Mouse (Mus musculus) heart, postnatal 10 days (tissue): ENCODE results near the gene Zcchc14. TPM values are rescaled to one million over a fixed set of nuclear protein-coding genes. Genes with fewer than 3 reads are reported as not detected.
"Not testable (repeated sequence)": the region's sequence is repeated elsewhere in the genome, so short reads cannot be mapped to it uniquely, and the experiment has no call there.

Experiments
- DNase-seq, 2 experiments: peaks; one replicate each; pipeline ENCODE4 v3.0.0; 2021
- intact Hi-C: fragments of 180-260 bp; cut with DNase I; formaldehyde crosslinking; loops from one replicate; pipeline ENCODE4 v1.15.1; 2025
- total RNA-seq, 2 experiments: library from RNA; stranded (reverse); gene quantifications; 2 replicates each; pipeline ENCODE4 v1.2.3; 2021

The Zcchc14 gene
- total RNA-seq, 2 experiments from 2014 or later, result 40.5 to 43.3 TPM

DNA sequence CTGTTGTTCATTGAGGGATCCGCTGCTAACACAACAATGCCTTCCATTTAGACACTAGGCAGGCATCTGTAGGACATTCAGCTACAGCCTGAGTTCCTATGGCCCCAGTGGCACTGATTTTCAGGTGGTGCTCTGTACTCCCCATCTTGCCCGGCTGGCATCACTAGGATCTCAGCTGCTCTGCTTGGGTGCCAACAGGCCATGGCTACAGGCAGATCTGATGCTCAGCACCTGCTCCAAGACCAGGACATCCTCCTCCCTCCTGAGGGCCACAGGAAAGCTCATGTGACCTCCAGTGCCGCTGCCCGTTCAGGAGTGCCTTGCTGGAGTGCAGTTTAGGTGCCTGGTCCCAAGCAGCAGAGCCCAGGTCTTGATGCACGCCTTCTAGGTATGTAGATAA, 20.3 kb downstream of the Zcchc14 start:
- intact Hi-C loops, result no loop called here
- no peak for DNase-seq

DNA sequence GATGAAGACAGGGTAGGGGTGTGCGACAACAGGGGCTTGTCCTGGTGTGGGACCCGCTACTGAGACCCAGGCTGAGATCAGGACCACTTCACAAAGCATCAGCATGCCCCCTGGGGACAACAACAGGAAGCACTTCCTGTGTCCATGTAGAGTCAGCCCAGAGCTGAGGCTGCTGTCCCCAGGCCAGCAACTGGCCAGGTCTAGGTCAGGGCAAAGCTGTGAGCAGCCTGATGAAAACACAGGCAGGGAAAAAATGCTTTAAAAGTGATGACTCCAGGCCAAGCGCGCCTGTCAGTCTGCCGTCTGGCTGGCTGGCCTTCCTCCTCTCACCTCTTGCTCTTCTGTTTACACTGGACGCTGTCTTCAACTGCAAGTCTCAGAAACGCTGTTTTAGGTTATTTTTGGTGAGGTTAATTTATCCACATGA, 21.0 kb downstream of the Zcchc14 start:
- intact Hi-C loops, result no loop called here
- DNase-seq, result peak; percentile 54 to 64

DNA sequence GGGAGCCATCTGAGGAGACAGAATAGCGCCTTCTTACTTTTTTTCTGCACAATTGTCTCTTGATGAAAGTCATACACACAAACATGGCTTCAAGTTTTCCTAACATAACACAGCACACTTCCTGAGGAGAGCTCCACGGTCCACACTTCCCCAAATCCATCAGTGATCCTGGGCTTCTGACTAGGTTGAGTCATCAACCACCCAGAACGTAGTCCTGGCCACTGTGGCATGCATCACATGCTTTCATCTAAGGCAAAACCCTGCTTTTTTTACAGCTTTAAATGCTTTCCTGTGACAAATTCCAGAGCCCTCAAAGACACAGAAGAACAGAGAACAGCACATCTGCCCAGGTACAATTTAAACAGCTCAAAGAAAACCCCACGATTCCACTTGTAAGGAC, 24.0 kb downstream of the Zcchc14 start:
- DNase-seq, result no peak
- intact Hi-C loops, result no loop called here

DNA sequence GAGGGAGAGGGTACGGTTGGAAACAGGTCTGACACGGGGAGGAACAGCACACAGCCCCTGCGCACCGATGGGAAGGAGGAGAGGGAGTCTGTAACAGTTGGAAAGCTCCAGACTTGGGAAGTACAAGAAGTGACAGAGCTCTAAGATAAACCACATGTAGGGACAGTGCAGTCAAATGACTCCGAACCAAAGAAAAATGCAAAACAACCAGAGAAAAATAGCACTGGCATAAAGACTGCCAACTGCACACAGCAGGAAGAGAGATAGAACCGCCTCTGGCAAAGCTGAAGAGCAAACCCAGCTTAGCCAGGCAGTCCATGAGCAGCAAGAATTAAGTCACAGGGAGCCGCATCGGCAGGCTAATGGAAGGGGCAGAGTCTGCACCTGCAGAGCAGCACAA, 29.7 kb downstream of the Zcchc14 start:
- intact Hi-C loops, result no loop called here
- no peak for DNase-seq

DNA sequence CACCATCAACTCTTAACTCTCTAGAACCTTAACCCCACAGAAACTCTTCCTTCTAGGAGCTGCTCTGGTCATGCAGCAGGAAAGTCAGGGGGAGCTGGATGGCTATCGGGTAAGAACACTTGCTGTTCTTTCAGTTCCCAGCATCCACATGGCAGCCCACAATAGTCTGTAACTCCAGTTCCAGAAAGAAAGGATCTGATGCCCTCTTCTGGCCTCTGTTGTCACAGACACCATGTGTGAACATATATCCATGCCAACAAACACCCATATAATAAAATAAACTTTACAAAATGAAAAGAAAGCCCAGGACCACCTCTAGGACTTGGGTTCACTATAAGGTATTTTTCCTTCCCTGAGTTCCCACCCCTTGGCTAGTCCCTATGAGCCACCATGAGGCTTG, 30.8 kb downstream of the Zcchc14 start:
- no peak for DNase-seq
- intact Hi-C loops, result no loop called here

DNA sequence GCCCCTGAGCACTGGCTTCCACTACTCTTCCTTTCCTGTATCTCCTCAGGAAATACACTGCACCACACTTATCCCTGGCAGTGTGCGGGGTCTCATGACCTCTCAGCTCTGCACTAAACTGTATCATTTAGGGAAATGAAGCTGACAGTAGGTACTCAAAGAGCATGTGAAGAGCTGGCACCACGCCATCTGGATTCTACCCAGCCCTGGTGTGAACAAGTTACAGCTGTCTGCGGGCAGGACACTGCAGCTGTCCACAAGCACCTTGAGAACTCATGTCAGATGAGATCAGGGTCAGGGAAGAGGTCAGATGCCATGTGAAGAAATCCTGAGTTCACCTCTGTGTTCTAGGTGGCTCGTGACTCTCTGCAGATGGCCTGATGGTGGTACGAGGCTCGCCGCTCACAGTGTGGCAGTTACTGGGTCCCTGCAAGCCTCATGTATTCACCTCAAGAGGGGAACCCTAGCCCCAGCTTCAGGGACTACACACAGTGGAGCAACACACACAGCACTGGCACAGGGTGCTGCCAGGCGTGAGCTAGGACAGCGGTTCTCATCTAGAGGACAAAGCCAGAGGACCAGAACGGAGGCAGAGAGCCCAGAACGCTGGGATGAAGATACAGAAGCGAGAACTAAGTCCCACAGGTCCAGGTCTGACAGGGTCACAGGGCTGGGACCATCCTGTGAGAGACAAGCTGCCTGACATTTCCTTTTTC, 31.7 kb downstream of the Zcchc14 start:
- intact Hi-C loops, result no loop called here
- peak; percentile 53 to 63 for DNase-seq

DNA sequence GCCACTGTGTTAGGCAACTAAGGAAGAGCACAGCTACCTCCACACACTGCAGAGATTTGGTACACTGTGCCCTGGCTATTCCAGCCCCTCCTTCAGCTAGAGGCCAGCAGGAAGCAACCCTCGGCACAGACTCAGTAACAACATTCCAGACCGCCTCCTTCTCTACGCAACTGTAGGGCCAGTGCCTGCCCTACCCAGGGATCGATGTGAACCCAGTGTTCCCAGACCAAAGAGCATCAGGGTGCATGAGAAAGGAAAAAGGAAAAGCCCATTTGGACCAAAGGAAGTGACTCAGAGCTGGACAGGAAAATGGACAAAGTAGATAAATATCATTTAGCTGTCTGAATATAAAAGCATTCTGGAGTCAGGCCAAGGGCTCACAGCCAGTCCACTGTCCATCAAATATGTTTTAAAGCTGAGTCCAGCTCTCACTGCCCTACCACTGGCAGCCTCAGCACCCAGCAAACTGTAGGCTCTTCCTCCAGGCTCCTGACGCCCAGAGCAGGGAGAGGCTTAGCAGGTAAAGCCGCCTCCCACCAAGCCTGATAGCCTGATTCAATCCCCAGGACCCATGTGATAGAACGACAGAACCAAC, 33.2 kb downstream of the Zcchc14 start:
- intact Hi-C loops, result no loop called here
- DNase-seq, result peak; percentile 75 to 82

DNA sequence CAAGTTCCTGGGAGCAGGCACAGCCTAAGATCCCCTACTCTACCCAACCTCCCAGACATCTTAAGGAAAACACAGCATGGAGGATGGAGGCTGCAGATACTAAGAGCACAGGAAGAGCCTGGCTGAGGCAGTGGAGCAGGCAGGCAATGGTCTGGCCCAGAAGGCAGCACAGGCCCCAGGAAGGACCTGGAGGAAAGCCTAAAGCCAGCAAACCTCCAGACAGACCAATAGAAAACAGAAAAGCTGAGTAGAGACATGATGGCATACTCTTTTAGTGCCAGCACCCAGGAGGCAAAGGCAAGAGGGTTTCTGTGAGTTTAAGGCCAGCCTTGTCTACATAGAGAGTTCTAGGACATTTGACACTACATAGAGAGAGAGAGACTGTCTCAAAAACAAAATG, 39.3 kb downstream of the Zcchc14 start:
- intact Hi-C loops, result no loop called here
- no peak for DNase-seq

DNA sequence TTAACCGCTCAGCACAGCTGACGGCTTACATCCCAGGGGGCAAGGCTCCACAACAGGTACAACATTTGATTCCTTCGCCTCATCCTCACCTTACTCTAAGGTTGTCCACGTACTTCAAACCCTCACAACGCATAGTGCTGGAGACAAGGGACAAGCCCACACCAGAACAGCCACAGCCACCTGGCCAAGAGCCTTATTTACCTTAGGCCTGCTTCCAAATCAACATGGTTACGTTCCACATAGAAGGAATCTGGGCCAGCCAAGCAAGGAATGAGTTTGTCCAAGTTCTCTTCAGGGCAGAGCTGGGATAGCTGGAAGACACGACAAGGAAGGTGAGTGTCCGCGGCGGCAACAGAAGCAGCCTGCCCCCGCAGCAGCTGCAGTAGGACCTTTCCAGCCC, 42.8 kb downstream of the Zcchc14 start:
- intact Hi-C loops, result loop anchor here (10.0 kb wide), 2 partner anchors 45 to 235 kb away; partner anchors contain the start of gene Zcchc14
- no peak for DNase-seq

DNA sequence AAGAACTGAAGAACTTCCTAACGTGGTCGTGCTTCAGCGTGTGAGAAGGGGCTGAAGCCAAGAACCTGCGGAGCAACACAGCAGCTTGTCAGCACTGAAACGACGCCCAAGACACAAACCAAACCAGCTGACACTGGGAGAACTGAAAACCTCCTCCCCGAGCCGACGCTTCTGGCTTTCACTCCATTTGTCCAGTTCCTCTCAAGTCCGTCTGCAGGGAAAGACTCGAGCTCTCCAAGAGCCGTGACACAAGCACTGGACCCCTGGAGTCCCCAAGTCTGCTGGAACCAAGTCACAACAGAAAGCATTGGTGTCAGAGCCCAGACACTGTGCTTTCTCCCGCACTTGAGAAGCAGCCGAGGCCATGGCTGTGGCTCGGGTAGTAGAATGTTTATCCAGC, 43.5 kb downstream of the Zcchc14 start:
- DNase-seq, result no peak
- intact Hi-C loops, result loop anchor here (10.0 kb wide), 2 partner anchors 46 to 236 kb away; partner anchors contain the start of gene Zcchc14

DNA sequence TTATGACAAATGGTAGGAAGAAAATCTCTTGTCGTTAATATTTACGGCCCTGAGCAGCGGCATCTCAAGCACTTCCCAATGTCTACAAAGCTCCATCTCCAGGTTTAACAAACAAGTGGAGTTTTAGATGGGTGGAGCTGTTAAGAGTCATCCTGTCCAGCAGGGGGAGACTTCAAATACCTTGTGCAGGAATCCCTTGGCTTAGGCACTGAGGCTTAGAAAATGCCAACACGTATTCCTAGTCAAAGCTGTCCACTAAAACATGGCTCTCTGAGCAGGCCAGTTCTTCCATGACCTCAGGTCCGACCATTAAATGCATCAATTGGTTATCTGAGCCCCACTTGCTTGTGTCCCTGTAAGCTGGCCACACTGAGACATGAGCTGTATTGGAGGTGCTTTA, 45.0 kb downstream of the Zcchc14 start:
- no peak for DNase-seq
- intact Hi-C loops, result loop anchor here (10.0 kb wide), 2 partner anchors 47 to 237 kb away; partner anchors contain the start of gene Zcchc14

DNA sequence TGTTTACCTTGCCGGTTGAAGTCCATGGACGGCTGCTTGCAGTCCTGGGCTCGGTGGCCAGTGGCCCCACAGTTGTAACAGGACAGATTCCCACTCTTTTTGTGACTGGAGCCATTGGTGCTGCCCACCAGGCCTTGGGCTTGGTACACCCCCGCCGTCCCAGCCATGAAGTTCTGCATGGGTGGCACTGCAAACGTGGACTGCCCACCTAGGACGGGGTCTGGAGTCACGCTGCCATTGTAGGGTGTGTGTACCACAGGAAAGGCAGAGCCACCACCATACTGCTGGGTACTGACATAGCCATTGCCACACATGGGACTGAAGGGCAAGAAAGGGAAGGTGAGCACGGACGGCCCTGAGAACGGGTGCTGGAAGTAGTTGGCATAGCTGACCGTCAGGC, 48.9 kb downstream of the Zcchc14 start:
- intact Hi-C loops, result loop anchor here (2.0 to 10.0 kb wide), 3 partner anchors 51 to 241 kb away; partner anchors contain the start of gene Zcchc14
- DNase-seq, result no peak

DNA sequence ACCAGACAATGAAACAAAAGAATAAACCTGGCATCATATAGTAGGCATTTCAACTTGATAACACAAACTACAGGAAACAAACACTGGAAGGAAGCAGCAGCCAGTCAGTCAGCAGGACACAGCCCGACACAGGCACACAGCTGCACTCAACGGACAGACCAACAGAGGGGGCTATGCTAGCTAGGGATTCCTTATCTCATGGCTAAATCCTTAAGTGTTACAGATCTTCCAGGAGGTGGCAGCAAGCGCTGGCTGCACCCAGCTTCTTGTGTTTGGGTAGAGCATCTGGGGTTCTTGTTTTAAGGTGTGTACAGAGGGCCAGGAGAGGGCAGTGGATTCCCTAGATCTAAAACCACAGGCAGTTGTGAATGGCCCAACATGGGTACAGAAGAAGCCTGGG, 49.8 kb downstream of the Zcchc14 start:
- intact Hi-C loops, result loop anchor here (1.0 to 10.0 kb wide), 4 partner anchors 40 to 242 kb away; partner anchors contain the start of gene Zcchc14
- DNase-seq, result peak; percentile 75 to 82

DNA sequence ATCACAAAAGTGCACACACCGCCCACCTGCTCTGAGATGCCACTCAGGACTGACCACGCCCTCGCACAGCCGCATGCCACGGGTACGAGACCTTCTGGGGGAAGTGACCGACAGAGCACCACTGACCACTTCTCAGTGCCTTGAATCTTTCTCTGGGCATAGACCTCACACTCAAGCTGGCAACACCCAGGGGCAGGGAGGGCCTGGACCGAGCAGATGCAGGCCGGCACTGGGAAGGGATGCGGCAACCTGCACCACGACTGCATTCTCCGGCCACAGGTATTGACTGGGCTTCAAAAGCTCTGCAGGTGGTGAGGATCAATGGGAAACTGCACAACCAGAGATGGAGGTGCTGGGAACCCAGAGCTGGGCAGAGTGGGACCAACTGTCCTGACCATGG, 50.3 kb downstream of the Zcchc14 start:
- DNase-seq, result no peak
- intact Hi-C loops, result loop anchor here (1.0 to 10.0 kb wide), 4 partner anchors 39 to 242 kb away; partner anchors contain the start of gene Zcchc14

DNA sequence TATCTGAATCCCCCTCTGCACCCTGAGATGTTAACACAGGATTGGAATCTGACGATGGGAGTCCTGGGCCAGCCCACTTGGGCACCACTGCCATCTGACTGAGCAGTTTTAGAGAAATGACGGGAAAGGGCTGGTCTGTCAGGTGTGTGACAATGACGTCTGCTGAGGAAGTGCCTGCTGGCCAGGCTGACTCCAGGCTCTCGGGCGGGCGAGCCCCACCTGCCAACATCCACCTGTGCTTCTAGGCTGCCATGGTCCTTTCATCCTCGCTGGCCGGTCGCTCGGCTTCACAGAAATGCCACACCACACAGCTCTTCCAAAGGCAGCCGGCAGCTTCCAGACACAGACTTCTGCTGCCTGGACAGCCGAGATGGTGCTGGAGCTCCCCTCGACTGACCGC, 52.9 kb downstream of the Zcchc14 start:
- no peak for DNase-seq
- intact Hi-C loops, result loop anchor here (2.0 to 10.0 kb wide), 3 partner anchors 53 to 245 kb away; partner anchors contain the start of gene Zcchc14

DNA sequence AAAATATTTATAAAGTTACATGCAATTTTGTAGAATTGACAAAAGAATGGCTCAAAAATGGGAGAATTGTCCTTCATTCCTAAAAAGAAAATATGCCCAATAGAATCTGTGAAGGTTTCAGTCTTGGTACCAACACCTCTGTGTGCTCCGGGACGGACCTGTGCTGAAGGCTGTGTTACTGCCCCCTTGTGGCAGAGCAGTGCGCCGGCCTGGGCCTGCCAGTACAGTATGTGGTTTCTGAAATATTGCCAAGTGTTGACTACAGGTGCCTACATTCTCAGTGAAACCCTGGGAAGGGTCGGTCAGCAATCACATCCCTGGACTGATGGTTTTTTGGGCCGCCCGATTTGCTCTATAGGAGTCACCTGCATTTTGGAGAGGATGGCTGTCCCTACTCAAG, 53.8 kb downstream of the Zcchc14 start:
- intact Hi-C loops, result loop anchor here (2.0 kb wide), 1 partner anchor 52 kb away; no protein-coding TSS in a partner anchor
- peak; percentile 88 to 91 for DNase-seq

DNA sequence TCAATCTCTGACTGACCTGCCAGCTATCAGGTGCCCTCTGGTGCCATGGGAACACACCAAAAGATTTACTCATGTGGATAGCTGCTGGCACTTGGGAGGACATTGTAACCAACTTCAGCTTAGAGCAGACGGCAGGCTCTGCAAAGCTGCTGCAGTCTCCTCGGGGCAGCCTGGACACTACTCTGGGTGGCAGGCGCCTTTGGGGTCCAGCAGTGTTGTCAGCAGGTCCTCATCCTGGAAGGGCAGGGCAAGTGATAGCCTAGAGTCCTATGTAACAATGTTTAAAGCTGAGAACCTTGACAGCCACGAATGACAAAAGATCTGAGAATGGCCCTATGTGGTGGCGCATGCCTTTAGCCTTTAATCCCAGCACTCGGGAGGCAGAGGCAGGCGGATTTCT, 54.5 kb downstream of the Zcchc14 start:
- intact Hi-C loops, result loop anchor here (2.0 kb wide), 1 partner anchor 51 kb away; no protein-coding TSS in a partner anchor
- DNase-seq, result no peak

DNA sequence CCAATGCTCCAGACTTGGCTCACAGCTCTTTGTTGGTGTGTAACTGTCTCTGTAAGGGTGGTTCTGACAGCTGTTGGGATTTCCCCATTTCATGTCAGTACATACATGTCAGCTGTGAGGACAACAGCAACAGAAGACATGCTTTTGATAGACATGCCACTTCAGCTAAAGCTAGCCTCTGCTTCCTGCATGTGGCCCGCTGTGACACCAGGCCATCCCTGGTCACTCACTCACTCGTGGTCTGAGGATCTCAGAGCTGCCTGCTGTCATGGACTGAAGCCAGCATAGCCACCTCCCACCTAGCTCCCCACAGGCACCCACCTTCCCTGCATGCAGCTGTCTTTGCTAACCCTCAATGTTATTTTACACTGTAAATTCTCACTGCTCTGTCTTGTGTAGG, 55.2 kb downstream of the Zcchc14 start:
- intact Hi-C loops, DNase-seq: not testable (repeated sequence)

DNA sequence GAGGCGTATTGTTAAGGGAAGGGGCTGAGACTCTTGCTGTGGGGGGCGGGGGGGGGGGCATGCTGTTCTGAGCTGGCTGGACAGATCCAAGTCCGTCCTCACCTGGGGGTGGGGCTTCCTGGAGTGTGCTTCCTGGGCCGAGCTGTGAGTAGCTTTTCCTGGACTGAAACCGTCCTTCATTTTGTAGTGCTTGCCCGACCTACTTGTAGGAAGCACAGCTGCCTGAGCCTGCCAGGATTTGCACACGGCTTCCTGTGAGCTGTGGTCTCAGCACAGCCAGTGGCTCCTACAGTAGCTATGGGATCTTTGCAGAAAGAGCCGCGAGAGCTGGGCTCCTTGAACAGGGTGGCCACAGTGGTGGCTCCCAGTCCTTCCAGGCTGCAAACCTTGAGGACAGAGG, 58.7 kb downstream of the Zcchc14 start:
- DNase-seq, result peak; percentile 46 to 52
- intact Hi-C loops, result no loop called here

DNA sequence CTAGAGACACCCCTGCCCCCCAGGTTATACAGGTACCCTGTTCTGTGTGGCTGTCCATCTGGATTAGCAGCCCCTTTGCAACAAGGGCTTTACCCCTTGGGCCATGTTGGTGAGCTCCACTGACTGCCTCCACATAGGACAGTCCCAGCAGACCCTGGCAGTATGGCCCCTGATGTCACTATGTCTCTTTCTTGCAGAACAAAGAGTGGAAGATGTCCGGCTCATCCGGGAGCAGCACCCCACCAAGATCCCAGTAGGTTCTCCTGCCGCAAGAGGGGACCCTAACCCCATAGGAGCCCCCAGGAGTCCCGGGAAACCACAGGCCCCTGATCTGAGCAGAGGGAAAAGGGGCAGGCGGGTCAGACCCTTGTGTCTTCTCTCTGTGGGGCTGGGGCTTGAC, 59.4 kb downstream of the Zcchc14 start:
- intact Hi-C loops, result no loop called here
- no peak for DNase-seq

DNA sequence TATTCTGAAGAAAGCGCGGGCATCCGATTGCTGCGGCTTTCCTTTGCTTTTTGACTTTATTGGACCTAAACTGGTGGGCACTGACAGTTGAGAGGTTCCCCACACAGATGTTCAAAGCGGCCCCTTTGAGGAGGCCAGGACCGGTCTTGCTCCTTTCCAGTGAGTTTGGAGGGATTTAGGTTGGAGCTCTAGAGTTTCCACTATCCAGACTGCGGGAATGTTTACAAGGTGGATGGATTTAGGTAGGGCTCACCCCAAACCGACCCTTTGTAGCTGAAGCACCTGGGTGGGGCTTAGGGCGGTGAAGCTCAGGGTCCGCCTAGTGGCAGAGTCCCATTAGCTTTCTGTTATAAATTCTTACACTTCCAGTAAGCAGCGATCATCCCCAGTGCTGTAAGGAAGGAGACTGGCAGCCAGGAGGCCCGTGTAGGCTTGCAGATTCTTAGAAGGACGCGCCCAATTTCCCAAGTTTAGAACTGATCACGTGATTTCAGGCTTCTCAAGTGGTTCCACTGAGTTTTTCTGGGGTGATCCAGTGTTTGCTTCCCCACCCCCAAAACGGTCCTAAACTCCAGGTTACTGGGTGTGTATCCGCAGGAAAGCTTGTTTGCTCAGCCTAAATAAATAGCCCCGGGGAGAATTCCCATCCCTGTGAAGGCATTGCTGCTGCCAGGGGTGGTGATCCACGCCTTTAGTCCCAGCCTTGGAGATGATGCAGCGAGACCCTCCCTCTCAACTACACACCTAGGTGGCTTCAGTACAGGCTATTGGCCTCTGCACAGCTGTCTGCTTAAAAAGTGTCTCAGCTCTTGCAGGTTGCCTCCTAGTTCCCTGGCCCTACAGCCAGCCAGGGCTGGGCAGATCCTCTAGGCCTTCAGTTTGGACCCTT, 61.3 kb downstream of the Zcchc14 start:
- DNase-seq, result peak; percentile 64 to 67
- intact Hi-C loops, result no loop called here
